In the genomic region with DNA sequence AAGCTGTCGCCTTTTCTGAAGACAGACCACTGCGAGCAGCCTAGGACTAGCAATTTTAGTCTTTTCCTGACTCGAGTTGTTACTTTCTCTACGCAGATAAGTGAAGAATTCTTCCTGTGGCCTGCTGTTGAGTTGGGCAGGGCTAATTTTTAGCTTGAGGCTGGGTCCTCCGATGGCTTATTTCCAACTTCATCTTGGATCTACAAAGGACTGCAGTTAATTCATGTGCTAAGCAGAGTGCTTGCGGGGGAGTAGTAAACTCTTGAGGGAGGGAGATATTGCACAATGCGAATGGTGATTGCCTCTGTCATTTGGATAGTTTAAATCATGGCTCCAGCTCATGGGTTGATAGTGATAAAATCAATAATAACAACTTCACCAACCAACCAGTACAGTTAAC, we compare ENCODE assay signal across 15 mouse cellular contexts.
A peak's percentile ranks its signal among the peaks of the same experiment; 100 is the strongest.
DNase-seq lines count a peak whose midpoint lies in the region; ATAC-seq and TF ChIP-seq lines count a peak whose summit lies in the region.
"Had no signal": no experiment of that assay in that cellular context is flagged by ENCODE, and none has a peak within 500 bp of the region (broad histone marks: within the 10 kb centered on the region; RNA-seq: fewer than 3 reads in every experiment).

No protein-coding gene starts in this region.

- no peak for TF ChIP-seq CTCF in forebrain, postnatal 0 days (IDR thresholded peaks at IDR 0.05; ENCODE audit: low read depth)
- no peak for TF ChIP-seq CTCF in layer of hippocampus, adult 2 months (conservative IDR thresholded peaks at IDR 0.05)

- no peaks in the 10 kb centered on the region for H3K4me1 ChIP-seq in forebrain, postnatal 0 days (ENCODE audit: insufficient read depth)
- H3K4me1 ChIP-seq in forebrain, embryonic 10.5 days: no peaks in the 10 kb centered on the region
- H3K4me1 ChIP-seq in neural tube, embryonic 13.5 days (replicated peaks): peaks cover 19% of the 10 kb centered on the region

- ATAC-seq in forebrain, postnatal 0 days: no peak
- ATAC-seq in neural tube, embryonic 13.5 days (ENCODE audit: low read depth): no peak
- ATAC-seq: inflammation-experienced regulatory T-cells, adult 6 months had no signal

- H3K9ac ChIP-seq in forebrain, postnatal 0 days: no peak overlapping the region
- no peak overlapping the region for H3K9ac ChIP-seq in neural tube, embryonic 13.5 days
- H3K9ac ChIP-seq: liver, embryonic 13.5 days had no signal

- no peaks in the 10 kb centered on the region for H3K9me3 ChIP-seq in forebrain, postnatal 0 days (ENCODE audit: low read length)
- H3K9me3 ChIP-seq in forebrain, embryonic 10.5 days: no peaks in the 10 kb centered on the region
- no peaks in the 10 kb centered on the region for H3K9me3 ChIP-seq in neural tube, embryonic 13.5 days
- H3K9me3 ChIP-seq: liver, embryonic 13.5 days had no signal

- H3K27ac ChIP-seq in forebrain, postnatal 0 days (ENCODE audit: low read depth, low read length): no peak overlapping the region
- H3K27ac ChIP-seq in forebrain, embryonic 10.5 days: no peak overlapping the region
- H3K27ac ChIP-seq in layer of hippocampus, adult 2 months: peak overlapping the region; percentile 28; the same call in 1 of the 2 replicates
- peak overlapping the region; percentile 49; the same call in 1 of the 2 replicates for H3K27ac ChIP-seq in neural tube, embryonic 13.5 days (replicated peaks)
- H3K27ac ChIP-seq: liver, embryonic 13.5 days; macrophage had no signal

- H3K27me3 ChIP-seq in forebrain, postnatal 0 days (ENCODE audit: insufficient read depth, low read length): no peaks in the 10 kb centered on the region
- H3K27me3 ChIP-seq in forebrain, embryonic 10.5 days (ENCODE audit: poor library complexity, severe bottlenecking): no peaks in the 10 kb centered on the region
- no peaks in the 10 kb centered on the region for H3K27me3 ChIP-seq in neural tube, embryonic 13.5 days
- H3K27me3 ChIP-seq: liver, embryonic 13.5 days had no signal

- DNase-seq in forebrain, postnatal 0 days: peak; percentile 3
- DNase-seq in forebrain, embryonic 10.5 days (ENCODE audit: extremely low spot score, low spot score): no peak
- no peak for DNase-seq in layer of hippocampus, adult 2 months (ENCODE audit: low spot score in 2 of 2)
- DNase-seq in layer of hippocampus, adult 9-11 months: no peak
- no peak for DNase-seq in neural tube, embryonic 10.5 days (ENCODE audit: extremely low spot score, low spot score)
- DNase-seq in testis, postnatal 14 days (ENCODE audit: low spot score): peak; percentile 20
- DNase-seq: adrenal gland, postnatal 14 days; B cell, adult 2 months; cerebellum, adult 2 months; heart, postnatal 4 days; liver, embryonic 13.5 days had no signal

- H3K4me2 ChIP-seq in forebrain, postnatal 0 days (ENCODE audit: low read depth): no peak overlapping the region
- H3K4me2 ChIP-seq in neural tube, embryonic 13.5 days: no peak overlapping the region
- H3K4me2 ChIP-seq: liver, embryonic 13.5 days; midbrain, embryonic 11.5 days had no signal

- peaks cover 33% of the 10 kb centered on the region for H3K36me3 ChIP-seq in forebrain, postnatal 0 days (ENCODE audit: insufficient read depth)
- H3K36me3 ChIP-seq in forebrain, embryonic 10.5 days (replicated peaks): peaks cover 70% of the 10 kb centered on the region
- peaks cover 49% of the 10 kb centered on the region for H3K36me3 ChIP-seq in neural tube, embryonic 13.5 days

- 50% methylated on average over 7 of the region's 7 CpGs for WGBS in forebrain, postnatal 0 days
- 90% methylated on average over 7 of the region's 7 CpGs for WGBS in forebrain, embryonic 10.5 days
- 73% methylated on average over 7 of the region's 7 CpGs for WGBS in neural tube, embryonic 13.5 days

- no peak overlapping the region for H3K4me3 ChIP-seq in forebrain, postnatal 0 days (ENCODE audit: low read depth, low read length)
- no peak overlapping the region for H3K4me3 ChIP-seq in forebrain, embryonic 10.5 days
- H3K4me3 ChIP-seq in layer of hippocampus, adult 2 months: no peak overlapping the region
- H3K4me3 ChIP-seq in neural tube, embryonic 13.5 days: no peak overlapping the region
- H3K4me3 ChIP-seq: liver, embryonic 13.5 days had no signal

Comparison
In these comparisons a context has a peak if more than half of its experiments do, and no peak if none do; other contexts are left out.
1. DNase-seq: peak in forebrain, postnatal 0 days (single experiment) and testis, postnatal 14 days (single experiment); none in forebrain, embryonic 10.5 days (single experiment), layer of hippocampus, adult 2 months (0 of 2), layer of hippocampus, adult 9-11 months (single experiment) and neural tube, embryonic 10.5 days (single experiment).
2. H3K27ac ChIP-seq: peak in layer of hippocampus, adult 2 months (single experiment) and neural tube, embryonic 13.5 days (single experiment); none in forebrain, postnatal 0 days (single experiment) and forebrain, embryonic 10.5 days (single experiment).